Mouse (Mus musculus) lung, adult 2 months (tissue): Measurements from ENCODE around the gene Pxn.

Experiments
- CTCF ChIP-seq: fragments of 200-500 bp; IDR thresholded peaks from 2 replicates; pipeline ENCODE4 v1.5.1; 2011; ENCODE audit warnings: mild to moderate bottlenecking, low read length, control low read depth; ENCODE audit not compliant: insufficient read depth
- POLR2A ChIP-seq: fragments of 200-500 bp; IDR thresholded peaks from 2 replicates; pipeline ENCODE4 v1.6.1; 2011; ENCODE audit warnings: low read depth, mild to moderate bottlenecking, control low read depth, low read length, borderline replicate concordance; ENCODE audit errors: extremely low read depth

DNA sequence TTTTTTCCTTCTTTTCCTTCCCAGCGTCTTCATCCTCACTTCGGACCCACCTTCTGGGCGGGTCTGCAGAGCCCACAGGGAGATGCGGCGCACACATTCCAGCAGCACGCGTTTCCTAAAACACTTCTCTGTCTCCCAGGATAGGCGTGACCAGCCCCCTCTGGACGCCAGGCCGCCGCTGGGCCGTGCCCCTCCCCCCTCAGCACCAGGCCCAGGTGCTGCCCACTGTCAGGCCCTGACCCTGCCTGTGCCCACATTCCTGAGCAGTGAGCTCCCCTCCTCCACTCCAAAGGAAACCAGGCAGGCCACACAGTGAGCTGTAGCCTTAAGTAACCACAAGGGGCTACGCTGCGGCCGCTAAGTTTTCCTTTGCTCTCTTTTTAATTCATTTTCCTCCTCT lies 17.5 kb downstream of the Pxn start:
- TF ChIP-seq CTCF (0 out of 2 replicates have a peak, but pooled peaks have one; percentile 24), POLR2A (no peak)
